Mouse (Mus musculus): ENCODE data around the gene Pls1. TPM values are rescaled to one million over a fixed set of nuclear protein-coding genes. Genes with fewer than 3 reads are reported as not detected.

Pls1 gene
- total RNA-seq, 2 experiments from 2014 or later: 0.07 TPM; not detected in 1

DNA sequence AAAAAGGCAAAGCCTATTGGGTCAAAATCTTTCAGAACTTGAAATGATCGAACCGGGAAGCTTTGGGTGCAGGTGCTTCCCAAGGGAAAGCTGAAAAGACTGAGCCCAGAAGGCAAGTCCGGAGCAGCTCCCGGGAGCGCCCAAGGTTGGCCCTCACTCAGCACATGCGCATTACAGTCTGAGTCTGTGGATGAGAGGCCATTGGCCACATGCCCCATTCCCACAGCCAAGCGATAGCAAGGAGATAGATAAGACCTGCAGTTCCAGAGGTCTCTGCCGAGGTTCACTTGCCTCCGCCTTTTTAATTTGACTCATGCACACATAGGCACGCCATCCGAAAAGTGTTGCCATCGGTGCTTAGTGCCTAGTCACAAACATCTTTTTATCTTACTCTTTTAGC is 39.7 kb downstream of the Pls1 start:
- ATAC-seq (ENCODE audit: poor library complexity, severe bottlenecking): no peak

DNA sequence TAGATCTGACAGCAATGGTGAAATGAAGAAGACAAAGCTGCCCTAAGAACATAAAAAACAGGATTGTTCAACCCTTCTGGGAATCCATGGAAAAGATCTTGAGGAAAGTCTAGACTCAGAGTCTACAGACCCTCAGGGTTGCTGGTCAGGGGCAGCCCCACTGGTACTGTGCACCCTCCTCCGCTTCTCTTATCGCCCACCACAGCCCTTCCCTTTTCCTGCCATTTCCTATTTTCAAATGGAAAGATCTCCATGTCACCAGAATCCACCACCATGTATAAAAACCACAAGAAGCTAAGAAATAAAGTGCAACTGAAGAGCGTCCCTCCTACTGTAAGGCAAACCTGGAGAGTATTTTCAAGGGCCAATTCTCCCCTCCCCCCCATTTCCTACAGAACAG is 41.3 kb downstream of the Pls1 start:
- ATAC-seq (ENCODE audit: poor library complexity, severe bottlenecking): no peak

DNA sequence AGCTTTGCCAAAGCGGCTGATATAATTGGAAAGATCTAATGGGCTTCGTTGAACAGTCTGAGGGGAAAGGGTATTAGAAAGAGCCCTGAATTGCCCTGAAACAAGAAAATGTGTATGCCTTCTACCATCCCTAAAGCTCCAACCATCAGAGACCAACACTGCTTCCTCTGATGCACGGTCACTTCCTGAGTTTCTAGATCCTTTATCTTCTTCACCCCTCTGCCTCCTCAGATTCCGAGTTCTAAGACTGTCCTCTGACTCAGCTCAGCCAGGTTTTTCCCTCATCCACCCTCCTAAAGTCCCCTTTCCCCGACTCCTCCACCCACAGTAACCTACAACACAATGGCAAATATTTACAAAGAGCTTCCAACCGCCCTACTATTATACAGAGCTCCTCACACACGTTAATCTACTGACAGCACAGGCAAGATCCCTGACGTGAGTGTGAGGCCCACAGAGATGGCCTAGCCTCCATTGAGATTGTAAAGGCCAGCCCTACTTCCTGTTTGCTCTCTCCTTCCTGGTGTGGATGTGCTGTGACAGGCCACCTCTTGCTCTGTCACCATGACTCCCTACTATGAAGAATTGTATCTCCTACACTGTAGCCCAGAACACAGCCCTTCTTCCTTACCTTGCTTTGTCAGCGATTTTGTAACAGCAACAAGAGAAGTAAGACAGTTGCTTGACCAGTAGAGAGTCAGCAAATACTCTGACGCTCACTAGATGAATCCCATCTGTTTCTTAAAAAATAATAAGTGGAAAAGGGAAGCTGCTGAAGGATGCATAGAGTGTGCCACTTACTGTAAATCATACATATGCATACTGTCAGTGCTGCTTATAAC is 43.3 kb downstream of the Pls1 start:
- ATAC-seq (ENCODE audit: poor library complexity, severe bottlenecking): no peak; the same call in 1 of the 2 replicates

DNA sequence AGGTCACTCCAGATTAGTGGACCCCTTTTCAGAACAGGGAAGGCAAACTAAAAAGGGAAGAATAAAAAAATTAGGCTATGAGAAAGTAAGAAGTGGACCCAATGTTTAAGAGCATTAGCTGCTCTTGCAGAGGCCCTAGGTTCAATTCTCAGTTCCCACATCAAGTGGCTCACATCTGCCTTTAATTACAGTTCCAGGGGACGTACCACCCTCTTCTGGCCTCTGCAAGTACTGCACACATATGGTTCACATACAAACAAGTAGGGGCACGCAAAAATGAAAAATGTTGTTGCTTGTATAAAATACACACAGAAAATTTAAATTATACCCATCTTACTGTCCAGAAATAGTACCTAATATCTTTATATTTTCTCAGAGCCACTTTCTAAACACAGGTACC is 48.8 kb downstream of the Pls1 start:
- ATAC-seq (ENCODE audit: poor library complexity, severe bottlenecking): no peak

DNA sequence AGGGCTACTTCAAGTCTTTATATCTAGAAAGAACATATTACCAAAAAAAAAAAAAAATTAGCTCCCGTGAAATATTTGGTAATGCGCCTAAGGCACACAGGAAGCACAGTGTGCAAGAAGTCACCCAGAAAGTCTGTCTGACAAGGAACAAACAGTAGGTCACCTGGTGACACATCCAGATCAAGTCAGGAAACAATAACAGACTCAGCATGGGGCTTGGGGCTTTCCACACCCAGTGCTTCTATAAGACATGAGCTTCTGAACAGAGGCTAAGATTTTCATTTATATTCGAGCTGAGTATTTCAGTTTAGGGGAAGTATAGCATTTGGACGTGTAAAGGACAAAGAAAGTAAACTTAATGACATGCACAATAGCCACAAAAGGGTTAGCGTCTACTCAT is 49.3 kb downstream of the Pls1 start:
- no peak for ATAC-seq (ENCODE audit: poor library complexity, severe bottlenecking)

DNA sequence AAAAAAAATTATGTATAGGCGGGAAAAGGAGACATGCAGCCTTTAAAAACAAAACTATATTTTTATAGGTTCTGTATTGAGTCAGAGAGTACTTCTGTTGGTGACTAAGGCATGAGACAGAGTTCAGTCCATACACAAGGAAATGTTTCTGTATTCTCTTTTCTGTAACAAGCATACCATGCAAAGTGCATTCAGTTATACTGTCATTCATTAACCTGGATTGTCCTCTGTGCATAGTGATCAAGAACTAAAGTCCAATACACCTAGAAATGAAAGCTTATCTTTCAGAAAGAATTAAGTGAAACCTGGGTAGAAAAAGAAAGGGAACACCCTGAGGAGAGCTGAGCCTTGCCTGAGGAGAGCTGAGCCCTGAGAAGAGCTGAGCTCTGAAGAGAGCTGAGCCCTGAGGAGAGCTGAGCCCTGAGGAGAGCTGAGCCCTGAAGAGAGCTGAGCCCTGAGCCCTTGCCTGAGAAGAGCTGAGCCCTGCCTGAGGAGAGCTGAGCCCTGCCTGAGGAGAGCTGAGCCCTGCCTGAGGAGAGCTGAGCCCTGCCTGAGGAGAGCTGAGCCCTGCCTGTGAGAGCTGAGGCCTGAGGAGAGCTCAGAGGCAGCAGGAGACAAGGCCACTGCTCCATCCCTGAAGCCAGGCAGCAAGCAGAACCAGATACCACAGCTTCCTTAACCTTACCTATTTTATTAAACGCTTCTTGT is 49.9 kb downstream of the Pls1 start:
- ATAC-seq (ENCODE audit: poor library complexity, severe bottlenecking): no peak

DNA sequence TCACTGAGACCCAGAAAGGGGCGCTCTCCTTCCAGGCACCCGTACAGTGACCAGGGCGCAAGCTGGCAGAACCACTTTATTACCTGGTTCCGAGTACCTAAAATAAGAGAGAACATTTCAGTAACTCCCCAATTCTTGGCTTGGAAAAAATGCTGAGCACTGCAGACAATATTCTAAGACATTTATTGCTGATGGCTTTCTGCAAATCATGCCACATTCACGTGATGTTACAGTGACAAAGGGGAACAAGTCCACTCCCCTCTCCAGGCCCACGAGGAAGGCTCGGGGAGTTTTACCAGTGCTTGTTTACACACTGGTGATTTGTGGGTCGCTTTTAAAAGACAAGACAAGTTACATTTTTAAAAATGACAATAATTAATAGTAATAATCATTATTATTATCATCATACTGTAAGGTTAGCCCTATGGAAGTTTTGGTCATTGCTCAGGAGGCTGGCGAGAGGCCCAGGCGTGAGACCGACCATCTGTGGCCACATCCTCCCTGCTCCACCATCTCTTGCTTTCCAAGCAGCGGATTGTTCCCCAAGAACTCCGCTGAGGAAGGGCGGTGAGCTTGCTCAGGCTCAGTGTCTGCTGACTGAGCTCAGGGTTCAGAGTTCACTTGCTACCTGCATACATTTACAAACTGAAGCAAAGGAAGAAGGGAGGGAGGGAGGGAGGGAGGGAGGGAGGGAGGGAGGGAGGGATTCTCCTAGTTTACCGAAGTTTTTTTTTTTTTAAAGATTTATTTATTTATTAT is 50.9 kb downstream of the Pls1 start:
- ATAC-seq (ENCODE audit: poor library complexity, severe bottlenecking): no peak

DNA sequence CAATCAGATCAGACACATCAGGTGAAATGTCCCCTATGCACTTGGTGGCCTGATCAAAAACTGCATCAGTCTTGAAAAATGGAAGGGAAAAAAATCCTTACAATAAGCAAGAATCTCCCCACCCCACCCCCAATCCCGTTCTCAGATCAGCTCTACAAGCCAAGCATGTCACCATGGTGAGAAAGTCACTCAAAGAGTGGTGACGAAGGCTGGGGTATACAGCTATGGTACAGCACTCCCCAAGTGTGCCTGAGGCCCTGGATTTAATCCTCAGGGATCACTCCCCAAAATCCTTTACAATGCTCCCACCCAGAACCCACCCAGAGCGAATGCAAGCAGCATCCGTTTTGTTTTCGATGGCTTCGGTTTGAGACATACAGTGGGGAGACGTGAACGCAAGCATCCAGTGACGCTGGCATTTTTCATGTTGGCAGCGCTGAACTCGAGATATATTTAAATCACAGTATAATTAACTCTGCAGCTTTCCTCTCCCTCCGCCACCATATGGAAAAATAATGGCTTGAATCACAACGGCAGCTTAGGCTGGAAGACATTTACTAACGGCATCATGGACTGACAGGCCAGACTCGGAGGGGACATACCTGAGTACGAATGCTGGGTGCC is 60.1 kb downstream of the Pls1 start:
- no peak for ATAC-seq (ENCODE audit: poor library complexity, severe bottlenecking)

DNA sequence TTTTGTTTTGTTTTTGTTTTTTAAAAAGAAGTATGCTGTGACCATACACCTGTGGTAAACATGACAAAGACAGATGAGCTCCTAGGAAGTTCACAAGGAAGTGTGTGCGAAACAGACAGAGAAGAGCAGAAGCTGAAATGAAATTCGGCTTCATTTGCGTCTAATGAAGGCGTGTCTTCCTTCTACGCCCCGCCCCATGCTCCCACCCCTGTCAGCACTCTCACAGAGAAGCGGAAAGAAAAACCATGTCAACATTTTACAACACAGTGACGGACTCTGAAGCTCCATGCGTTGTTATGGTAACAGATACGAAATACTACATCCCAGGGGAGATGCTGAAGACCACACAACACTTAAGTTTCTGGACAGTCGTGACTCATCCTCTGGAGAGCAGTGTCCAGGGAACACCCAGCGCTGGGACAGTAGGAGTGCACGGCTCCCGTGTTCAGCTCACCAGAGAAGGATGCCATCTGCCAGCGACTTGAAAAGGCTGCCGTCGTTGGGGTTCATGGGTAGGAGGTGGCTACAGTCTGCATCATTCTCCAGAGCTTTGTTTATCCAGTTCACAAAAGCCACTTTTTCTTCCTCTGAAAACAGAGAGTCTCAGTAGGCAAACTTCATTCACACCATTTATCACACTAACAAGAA is 61.3 kb downstream of the Pls1 start:
- ATAC-seq (ENCODE audit: poor library complexity, severe bottlenecking): no peak

DNA sequence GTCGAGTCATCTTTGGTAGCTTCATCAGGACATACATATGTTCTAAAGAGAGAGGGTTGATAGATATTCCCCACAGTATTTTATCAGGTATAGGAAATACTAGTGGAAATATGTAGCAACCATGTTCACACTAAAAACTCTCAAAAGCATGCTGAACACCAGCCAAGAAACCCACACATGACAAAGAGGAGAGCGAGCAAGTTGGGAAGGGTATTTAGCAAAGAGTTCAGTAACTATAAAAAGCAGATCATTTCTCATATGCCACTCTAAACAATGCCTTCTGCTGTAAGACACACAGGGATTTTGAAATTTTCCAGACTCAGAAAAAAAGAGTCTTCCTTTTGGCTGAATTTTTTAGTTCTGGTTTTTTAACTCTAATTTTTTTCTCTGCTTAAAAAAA is 73.4 kb downstream of the Pls1 start:
- ATAC-seq (ENCODE audit: poor library complexity, severe bottlenecking): no peak

DNA sequence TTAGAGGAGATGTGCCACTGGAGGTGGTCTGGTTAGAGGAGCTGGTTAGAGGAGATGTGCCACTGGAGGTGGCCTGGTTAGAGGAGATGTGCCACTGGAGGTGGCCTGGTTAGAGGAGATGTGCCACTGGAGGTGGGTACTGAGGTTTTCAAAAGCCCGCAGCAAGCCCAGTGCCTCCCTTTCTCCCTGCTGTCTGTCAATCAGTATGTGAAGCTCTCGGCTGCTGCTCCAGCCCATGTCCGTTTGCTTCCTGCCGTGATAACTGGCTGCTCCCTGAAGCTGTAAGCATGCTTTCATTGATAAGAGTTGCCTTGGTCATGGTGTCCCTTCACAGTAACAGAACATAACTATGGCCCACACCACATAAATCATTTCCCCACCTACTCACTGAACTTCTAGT is 81.9 kb downstream of the Pls1 start:
- no peak for ATAC-seq (ENCODE audit: poor library complexity, severe bottlenecking)

DNA sequence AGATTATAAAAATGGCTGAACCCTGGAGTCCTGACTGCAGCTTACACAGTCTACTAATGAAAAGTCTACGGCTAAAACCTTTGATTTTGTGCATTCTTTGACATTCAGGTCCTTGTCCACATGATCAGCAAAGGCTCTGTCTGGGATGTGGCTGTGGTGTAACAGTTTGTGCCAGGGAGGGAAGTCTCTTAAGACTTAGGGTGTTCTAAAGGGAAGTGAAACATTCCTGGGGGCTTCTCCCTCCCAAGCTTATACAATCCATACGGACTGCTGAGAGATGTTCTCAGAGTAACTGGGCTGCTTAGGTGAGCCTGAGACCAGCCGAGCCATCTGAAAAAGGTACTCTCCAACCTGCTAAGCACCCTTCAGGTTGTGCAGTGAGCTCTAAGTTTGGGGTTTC is 82.9 kb downstream of the Pls1 start:
- no peak for ATAC-seq (ENCODE audit: poor library complexity, severe bottlenecking)

DNA sequence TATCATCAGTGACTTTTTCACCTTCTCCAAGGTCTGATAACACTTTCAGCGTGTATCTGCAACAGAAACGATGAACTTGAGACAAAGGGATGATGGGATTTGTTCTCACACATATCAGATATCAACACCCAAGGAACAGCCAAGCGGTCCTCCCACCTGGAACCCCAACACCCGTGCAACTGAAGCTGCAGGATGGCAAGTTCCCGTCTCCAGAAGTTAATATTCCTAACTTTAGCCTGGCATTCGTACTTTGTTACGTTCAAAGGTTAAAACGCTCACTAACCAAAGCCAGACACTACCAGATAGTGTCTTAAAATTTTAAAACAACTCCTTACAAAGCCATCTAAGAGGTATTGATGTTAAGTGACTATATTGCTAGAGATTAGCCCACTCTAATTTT is 83.7 kb downstream of the Pls1 start:
- ATAC-seq (ENCODE audit: poor library complexity, severe bottlenecking): no peak

DNA sequence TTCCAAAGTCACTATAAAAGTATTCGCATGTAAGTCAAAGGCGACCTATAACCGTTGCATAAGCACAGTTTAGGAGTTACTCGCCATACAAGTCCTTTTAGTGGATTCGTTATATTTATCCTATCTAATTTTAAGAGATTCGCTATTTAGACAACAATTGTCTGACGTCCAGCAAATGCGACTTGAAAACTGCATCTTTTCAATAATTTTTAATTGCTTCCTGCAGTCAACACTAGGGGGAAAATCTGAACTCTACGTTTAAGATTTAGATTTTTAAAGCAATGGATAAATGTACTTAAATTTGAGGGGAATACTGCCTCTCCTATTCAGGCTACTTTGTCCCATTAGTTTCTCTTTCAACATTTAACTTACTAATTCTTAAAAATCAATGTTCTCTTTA is 94.4 kb downstream of the Pls1 start:
- no peak for ATAC-seq (ENCODE audit: poor library complexity, severe bottlenecking)

DNA sequence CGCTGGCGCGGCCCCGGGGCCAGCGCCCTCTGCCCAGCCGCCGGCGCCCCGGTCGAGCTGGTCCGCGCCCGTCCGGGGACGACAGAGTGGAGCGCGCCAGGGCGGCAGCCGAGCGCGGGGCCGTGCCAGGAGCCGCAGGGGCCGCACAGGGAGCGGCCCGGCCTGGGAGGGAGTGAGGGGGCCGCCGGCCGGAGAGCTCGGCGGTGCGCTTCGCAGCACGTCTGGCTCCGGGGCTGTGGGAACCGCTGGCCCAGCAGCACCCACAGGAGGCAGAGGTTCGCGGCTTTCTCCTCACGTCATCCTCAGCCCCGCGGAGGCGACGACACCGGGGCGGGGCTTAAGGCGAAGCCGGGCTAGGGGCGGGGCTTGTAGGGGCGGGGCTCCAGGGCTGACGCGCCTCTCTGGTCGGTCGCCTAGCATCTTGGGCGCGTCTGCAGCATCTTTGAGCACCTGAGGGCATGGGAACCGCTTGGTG is 95.0 kb downstream of the Pls1 start, which contains the start of gene Trpc1:
TSS of gene Trpc1 (minus strand) at position 339 of the 475 bp plus-strand sequence.
- peak; percentile 92 for ATAC-seq (ENCODE audit: poor library complexity, severe bottlenecking)

DNA sequence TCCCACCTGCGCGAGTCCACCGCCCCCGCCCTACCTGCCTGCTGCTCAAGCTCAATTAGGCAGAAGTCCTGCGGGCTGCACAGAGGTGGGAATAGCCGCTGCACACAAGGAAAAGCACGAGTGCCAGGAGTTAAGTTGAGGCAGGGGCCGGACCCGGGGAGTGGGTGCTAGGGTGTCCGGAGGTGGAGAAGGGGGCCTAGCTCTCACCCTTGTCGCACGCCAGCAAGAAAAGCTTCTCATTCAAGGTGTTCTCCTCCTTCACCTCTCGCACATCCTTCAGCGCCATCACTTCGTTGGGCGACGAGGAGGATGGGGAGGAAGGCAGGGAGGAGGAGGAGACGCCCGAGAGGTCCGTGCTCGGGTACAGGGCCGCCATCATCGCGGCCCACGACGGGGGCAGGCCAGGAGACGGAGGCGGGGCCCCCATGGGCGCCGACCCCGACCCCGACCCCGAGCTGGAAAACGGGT is 95.6 kb downstream of the Pls1 start:
- no peak for ATAC-seq (ENCODE audit: poor library complexity, severe bottlenecking)

DNA sequence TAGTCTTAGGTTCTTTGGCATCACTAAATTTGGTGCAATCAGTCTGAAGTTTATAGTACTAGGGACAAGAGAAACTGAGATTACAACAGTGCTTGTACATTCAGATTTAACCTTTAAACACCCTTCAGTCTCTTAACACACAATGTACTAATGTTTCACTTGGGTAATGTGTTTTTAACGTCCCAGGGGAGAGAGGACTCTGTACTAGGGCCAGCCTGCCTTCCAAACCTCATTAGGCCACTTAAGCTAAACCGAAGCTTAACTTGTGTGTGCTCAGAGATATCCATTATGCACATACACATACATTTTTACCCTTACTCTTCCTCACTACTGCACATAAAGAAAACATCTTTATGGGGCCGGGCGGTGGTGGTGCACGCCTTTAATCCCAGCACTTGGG is 97.8 kb downstream of the Pls1 start:
- no peak for ATAC-seq (ENCODE audit: poor library complexity, severe bottlenecking)

DNA sequence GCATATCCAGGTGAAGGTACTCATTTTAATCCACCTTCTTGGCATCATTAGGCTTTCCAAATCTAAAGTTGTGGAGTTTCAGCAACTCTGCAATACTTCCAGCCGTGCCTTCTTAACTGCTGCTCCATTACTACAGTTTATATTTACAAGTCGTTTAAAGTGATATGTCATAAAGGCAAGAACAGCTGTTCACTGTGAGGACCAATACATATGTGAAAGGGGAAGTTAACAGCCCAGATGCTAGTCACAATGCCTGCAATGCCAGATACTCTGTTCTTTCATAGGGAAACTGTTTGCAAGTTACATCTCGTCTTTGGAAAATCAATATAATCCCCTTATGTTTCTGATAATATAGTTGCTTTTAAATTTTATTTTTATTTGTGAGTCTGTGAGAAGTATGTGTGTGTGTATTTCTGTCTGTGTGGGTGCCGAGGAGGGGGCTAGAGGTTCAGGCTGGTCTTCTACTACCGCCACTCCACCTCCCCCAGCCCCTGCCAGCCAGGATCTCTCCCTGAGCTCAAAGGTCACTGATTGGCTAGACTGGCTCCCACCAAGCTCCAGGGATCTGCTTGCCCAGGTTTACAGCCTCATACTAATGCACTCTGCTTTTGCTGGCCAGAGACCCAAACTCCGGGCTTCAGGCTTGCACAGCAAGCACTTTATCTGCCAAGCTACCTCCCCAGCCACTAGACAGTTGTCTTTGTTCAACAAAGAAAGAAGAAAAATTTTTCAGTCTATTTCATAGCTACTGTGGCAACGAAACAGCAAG is 100.1 kb downstream of the Pls1 start:
- no peak for ATAC-seq (ENCODE audit: poor library complexity, severe bottlenecking)

DNA sequence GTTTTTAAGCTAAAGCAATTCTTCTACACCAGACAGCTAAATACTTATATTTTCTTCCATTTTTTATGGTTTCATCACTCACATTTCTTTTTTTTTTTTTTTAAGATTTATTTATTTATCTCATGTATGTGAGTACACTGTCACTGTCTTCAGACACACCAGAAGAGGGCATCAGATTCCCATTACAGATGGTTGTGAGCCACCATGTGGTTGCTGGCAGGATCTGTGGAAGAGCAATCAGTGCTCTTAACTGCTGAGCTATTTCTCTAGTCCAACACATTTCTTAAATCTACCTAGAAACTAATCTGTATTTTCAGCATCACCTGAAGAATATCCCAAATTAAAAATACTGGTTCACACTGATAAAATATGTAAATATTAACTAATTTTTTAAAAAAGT is 108.9 kb downstream of the Pls1 start:
- ATAC-seq (ENCODE audit: poor library complexity, severe bottlenecking): no peak

DNA sequence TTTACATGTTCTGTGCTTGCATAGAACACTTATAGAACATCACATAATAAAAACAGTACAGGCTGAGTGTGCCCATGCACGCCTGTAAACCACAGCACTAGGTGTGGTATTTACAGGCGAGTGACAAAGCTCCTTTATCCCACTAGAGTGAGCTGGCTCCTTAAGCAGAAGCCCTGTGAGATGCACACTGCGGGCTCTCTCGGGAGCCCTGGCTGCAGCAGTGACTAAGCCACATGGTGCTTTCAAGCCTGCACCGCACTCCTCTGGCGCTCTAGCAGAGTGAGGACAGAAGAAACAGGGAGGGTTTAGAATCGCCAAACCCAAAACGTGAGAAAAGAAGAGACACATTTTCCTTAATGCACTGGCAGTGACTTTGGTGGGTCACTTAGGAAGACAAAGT is 132.5 kb downstream of the Pls1 start:
- ATAC-seq (ENCODE audit: poor library complexity, severe bottlenecking): no peak
